Mouse (Mus musculus): ENCODE measurements at regions not wholly inside any gene's neighbourhood (a gene's known extent, or its start where the extent isn't known, plus 50 kb on each side); places are given as distances from the start of the nearest gene placed in this dataset.

DNA sequence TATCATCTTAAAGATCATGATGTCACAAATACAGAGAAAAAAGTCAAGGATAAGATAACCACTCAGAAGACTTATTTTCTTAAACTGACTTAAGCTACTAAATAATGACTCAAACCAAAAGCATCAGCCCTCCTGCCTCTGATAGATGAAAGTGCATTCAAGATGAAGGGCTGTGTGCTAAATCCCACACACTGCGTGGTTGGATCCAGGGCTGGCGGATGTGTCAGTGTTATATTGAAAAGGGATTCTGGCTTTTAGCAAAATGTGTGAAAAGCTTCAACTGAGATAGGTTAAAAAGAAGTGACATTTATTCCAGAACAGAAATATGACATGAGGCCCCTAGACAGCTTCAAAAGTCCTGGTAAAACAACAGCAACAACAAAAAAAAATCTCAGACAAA, 245.7 kb upstream of the Sphkap start:
- H3K4me1 ChIP-seq (ENCODE audit: insufficient read depth, low read length), result no peaks in the 10 kb centered on the region
- 58% methylated on average over 2 of the region's 2 CpGs for WGBS
- H3K36me3 ChIP-seq (ENCODE audit: insufficient read depth, low read length), result no peaks in the 10 kb centered on the region
- H3K9me3 ChIP-seq (ENCODE audit: low read length), result no peaks in the 10 kb centered on the region
- no peaks in the 10 kb centered on the region for H3K27me3 ChIP-seq (ENCODE audit: insufficient read depth, low read length)
- ATAC-seq (ENCODE audit: low FRiP score), result no peak
- TF ChIP-seq CTCF (IDR thresholded peaks at IDR 0.05), result no peak
- no peak overlapping the region for H3K4me2 ChIP-seq (ENCODE audit: low read depth, low read length, poor library complexity, severe bottlenecking)
- no peak overlapping the region for H3K4me3 ChIP-seq (ENCODE audit: low read depth, low read length)
- no peak overlapping the region for H3K9ac ChIP-seq (replicated peaks; ENCODE audit: low read length, poor library complexity, severe bottlenecking)
- no peak overlapping the region for H3K27ac ChIP-seq (ENCODE audit: low read depth, low read length)
- DNase-seq (ENCODE audit: low spot score), result no peak

DNA sequence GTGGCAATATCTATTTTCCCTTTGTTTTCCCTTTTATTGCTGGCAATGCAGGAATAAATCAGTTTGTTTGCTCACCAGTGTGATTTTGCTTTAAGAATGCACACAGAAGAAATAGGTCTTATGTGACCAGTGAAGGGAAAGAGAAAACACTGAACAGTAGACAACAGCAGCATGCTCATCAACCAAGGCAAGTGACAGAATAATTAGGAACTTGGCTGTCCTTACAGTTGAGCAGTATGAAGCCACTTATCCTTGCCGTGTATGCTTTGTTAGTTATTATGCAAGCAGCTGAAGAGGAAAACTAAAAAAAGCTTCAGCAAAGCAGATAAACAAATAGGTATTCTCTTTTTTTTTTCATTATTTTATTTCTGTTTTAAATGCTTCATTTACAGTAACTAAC, 237.6 kb upstream of the Sphkap start:
- Histone ChIP-seq H3K4me2 (ENCODE audit: low read depth, low read length, poor library complexity, severe bottlenecking) (no peak overlapping the region), H3K4me3 (ENCODE audit: low read depth, low read length) (no peak overlapping the region), H3K36me3 (ENCODE audit: insufficient read depth, low read length) (no peaks in the 10 kb centered on the region), H3K9me3 (ENCODE audit: low read length) (no peaks in the 10 kb centered on the region), H3K9ac (replicated peaks; ENCODE audit: low read length, poor library complexity, severe bottlenecking) (no peak overlapping the region), H3K27me3 (ENCODE audit: insufficient read depth, low read length) (no peaks in the 10 kb centered on the region), H3K4me1 (ENCODE audit: insufficient read depth, low read length) (no peaks in the 10 kb centered on the region), H3K27ac (ENCODE audit: low read depth, low read length) (no peak overlapping the region)
- TF ChIP-seq CTCF (IDR thresholded peaks at IDR 0.05), result no peak
- WGBS, result 75% methylated on average over 1 of the region's 1 CpGs
- ATAC-seq (ENCODE audit: low FRiP score) (no peak), DNase-seq (ENCODE audit: low spot score) (peak; percentile 51)

GRCm38 (mm10) chr1:83642656-83643055, 234.7 kb upstream of the Sphkap start:
- TF ChIP-seq CTCF (IDR thresholded peaks at IDR 0.05), result no peak
- Histone ChIP-seq H3K27ac (ENCODE audit: low read depth, low read length) (no peak overlapping the region), H3K9ac (replicated peaks; ENCODE audit: low read length, poor library complexity, severe bottlenecking) (no peak overlapping the region), H3K9me3 (ENCODE audit: low read length) (no peaks in the 10 kb centered on the region), H3K27me3 (ENCODE audit: insufficient read depth, low read length) (no peaks in the 10 kb centered on the region), H3K4me1 (ENCODE audit: insufficient read depth, low read length) (no peaks in the 10 kb centered on the region), H3K4me3 (ENCODE audit: low read depth, low read length) (no peak overlapping the region), H3K36me3 (ENCODE audit: insufficient read depth, low read length) (no peaks in the 10 kb centered on the region), H3K4me2 (ENCODE audit: low read depth, low read length, poor library complexity, severe bottlenecking) (no peak overlapping the region)
- ATAC-seq (ENCODE audit: low FRiP score) (no peak), DNase-seq (ENCODE audit: low spot score) (no peak)

DNA sequence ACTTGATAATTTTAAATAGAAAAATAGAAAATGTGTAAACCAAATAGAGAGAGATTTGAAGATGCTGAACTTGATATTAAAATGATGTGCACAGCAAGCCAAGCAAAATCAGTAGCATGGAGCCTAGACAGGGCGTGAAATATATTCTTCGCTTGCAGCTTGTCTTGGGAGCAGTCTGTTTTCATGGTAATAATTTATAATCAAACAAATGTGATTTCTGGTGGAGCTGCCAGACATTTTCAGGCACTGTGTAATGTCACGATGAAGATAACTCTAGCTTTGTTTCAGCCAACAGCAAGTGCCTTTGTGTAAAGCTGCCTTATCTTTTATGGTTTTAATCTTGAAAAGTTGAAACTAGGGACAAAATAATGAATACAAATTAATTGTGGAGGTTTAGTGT, 228.1 kb upstream of the Sphkap start:
- H3K4me3 ChIP-seq (ENCODE audit: low read depth, low read length), result no peak overlapping the region
- H3K9ac ChIP-seq (replicated peaks; ENCODE audit: low read length, poor library complexity, severe bottlenecking), result no peak overlapping the region
- 0 out of 2 replicates have a peak, but pooled peaks cover 2% of the 10 kb centered on the region for H3K4me1 ChIP-seq (ENCODE audit: insufficient read depth, low read length)
- no peaks in the 10 kb centered on the region for H3K36me3 ChIP-seq (ENCODE audit: insufficient read depth, low read length)
- H3K9me3 ChIP-seq (ENCODE audit: low read length), result no peaks in the 10 kb centered on the region
- no peak overlapping the region for H3K27ac ChIP-seq (ENCODE audit: low read depth, low read length)
- H3K27me3 ChIP-seq (ENCODE audit: insufficient read depth, low read length), result no peaks in the 10 kb centered on the region
- ATAC-seq (ENCODE audit: low FRiP score), result no peak
- no peak for DNase-seq (ENCODE audit: low spot score)
- H3K4me2 ChIP-seq (ENCODE audit: low read depth, low read length, poor library complexity, severe bottlenecking), result no peak overlapping the region
- no peak for TF ChIP-seq CTCF (IDR thresholded peaks at IDR 0.05)
- 58% methylated on average over 3 of the region's 3 CpGs for WGBS

- Histone ChIP-seq H3K4me2 (ENCODE audit: low read depth, low read length, poor library complexity, severe bottlenecking) (0 out of 2 replicates have a peak overlapping the region, but pooled peaks have one; percentile 12), H3K27me3 (ENCODE audit: insufficient read depth, low read length) (no peaks in the 10 kb centered on the region), H3K4me3 (ENCODE audit: low read depth, low read length) (no peak overlapping the region), H3K36me3 (ENCODE audit: insufficient read depth, low read length) (no peaks in the 10 kb centered on the region), H3K9ac (replicated peaks; ENCODE audit: low read length, poor library complexity, severe bottlenecking) (no peak overlapping the region), H3K27ac (ENCODE audit: low read depth, low read length) (no peak overlapping the region), H3K9me3 (ENCODE audit: low read length) (no peaks in the 10 kb centered on the region), H3K4me1 (ENCODE audit: insufficient read depth, low read length) (0 out of 2 replicates have a peak, but pooled peaks cover 2% of the 10 kb centered on the region)
- ATAC-seq (ENCODE audit: low FRiP score), result peak; percentile 66; the same call in 1 of the 2 replicates
- TF ChIP-seq CTCF (IDR thresholded peaks at IDR 0.05), result no peak
- 21% methylated on average over 4 of the region's 4 CpGs for WGBS
- peak; percentile 71 for DNase-seq (ENCODE audit: low spot score)
Observed at GRCm38 (mm10) chr1:83631798-83632197, 223.8 kb upstream of the Sphkap start.

DNA sequence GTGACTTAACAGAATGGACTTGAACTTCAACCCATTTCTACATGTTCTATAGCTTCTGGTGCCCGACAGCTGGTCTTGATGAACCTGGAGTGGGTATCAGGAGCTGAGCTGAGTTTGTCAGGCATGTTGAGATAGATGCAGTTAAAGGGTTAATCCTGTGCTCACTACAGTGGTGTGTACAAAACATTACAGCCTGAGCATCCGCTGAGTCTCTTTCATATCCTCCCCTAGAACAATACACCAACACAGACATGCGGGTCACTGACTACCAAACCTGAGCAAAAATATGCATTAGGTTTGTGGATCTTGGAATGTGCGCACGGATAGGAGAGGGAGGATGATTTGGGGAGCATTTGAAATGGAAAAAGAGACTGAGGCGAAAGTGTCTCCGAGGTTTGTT, 223.4 kb upstream of the Sphkap start:
- Histone ChIP-seq H3K4me1 (ENCODE audit: insufficient read depth, low read length) (0 out of 2 replicates have a peak, but pooled peaks cover 2% of the 10 kb centered on the region), H3K27ac (ENCODE audit: low read depth, low read length) (no peak overlapping the region), H3K9ac (replicated peaks; ENCODE audit: low read length, poor library complexity, severe bottlenecking) (no peak overlapping the region), H3K27me3 (ENCODE audit: insufficient read depth, low read length) (no peaks in the 10 kb centered on the region), H3K36me3 (ENCODE audit: insufficient read depth, low read length) (no peaks in the 10 kb centered on the region), H3K4me3 (ENCODE audit: low read depth, low read length) (no peak overlapping the region), H3K9me3 (ENCODE audit: low read length) (no peaks in the 10 kb centered on the region), H3K4me2 (ENCODE audit: low read depth, low read length, poor library complexity, severe bottlenecking) (0 out of 2 replicates have a peak overlapping the region, but pooled peaks have one; percentile 12)
- no peak for ATAC-seq (ENCODE audit: low FRiP score)
- 62% methylated on average over 7 of the region's 7 CpGs for WGBS
- TF ChIP-seq CTCF (IDR thresholded peaks at IDR 0.05), result no peak
- DNase-seq (ENCODE audit: low spot score), result no peak
